Mouse (Mus musculus): Measurements from ENCODE around the gene Ccsap. TPM values are rescaled to one million over a fixed set of nuclear protein-coding genes. Genes with fewer than 3 reads are reported as not detected.

Gene Ccsap
- polyA plus RNA-seq, 1 experiment, result 6.6 TPM

- TF ChIP-seq CTCF (IDR thresholded peaks at IDR 0.05; ENCODE audit: borderline replicate concordance, extremely low read depth, insufficient read depth, insufficient read length), result no peak
- no peak for DNase-seq (ENCODE audit: low read depth)
These were observed 55.4 kb downstream of the Ccsap start for GRCm38 (mm10) chr8:123804586-123804985.

- no peak for TF ChIP-seq POLR2A (IDR thresholded peaks at IDR 0.05; ENCODE audit: borderline replicate concordance, extremely low read depth, insufficient read depth, insufficient read length, poor library complexity, severe bottlenecking)
- TF ChIP-seq CTCF (IDR thresholded peaks at IDR 0.05; ENCODE audit: borderline replicate concordance, extremely low read depth, insufficient read depth, insufficient read length), result no peak
- no peak for DNase-seq (ENCODE audit: low read depth)
These were observed 56.4 kb downstream of the Ccsap start for GRCm38 (mm10) chr8:123803639-123804038.

GRCm38 (mm10) chr8:123801538-123801937 is 58.5 kb downstream of the Ccsap start:
- DNase-seq (ENCODE audit: low read depth), result no peak
- TF ChIP-seq POLR2A (IDR thresholded peaks at IDR 0.05; ENCODE audit: borderline replicate concordance, extremely low read depth, insufficient read depth, insufficient read length, poor library complexity, severe bottlenecking) (no peak), CTCF (IDR thresholded peaks at IDR 0.05; ENCODE audit: borderline replicate concordance, extremely low read depth, insufficient read depth, insufficient read length) (no peak)

GRCm38 (mm10) chr8:123800867-123801266 is 59.1 kb downstream of the Ccsap start:
- TF ChIP-seq POLR2A (IDR thresholded peaks at IDR 0.05; ENCODE audit: borderline replicate concordance, extremely low read depth, insufficient read depth, insufficient read length, poor library complexity, severe bottlenecking) (no peak), CTCF (IDR thresholded peaks at IDR 0.05; ENCODE audit: borderline replicate concordance, extremely low read depth, insufficient read depth, insufficient read length) (0 out of 2 replicates have a peak, but pooled peaks have one; percentile 5)
- DNase-seq (ENCODE audit: low read depth), result no peak

- TF ChIP-seq CTCF (IDR thresholded peaks at IDR 0.05; ENCODE audit: borderline replicate concordance, extremely low read depth, insufficient read depth, insufficient read length) (no peak), POLR2A (IDR thresholded peaks at IDR 0.05; ENCODE audit: borderline replicate concordance, extremely low read depth, insufficient read depth, insufficient read length, poor library complexity, severe bottlenecking) (no peak)
- DNase-seq (ENCODE audit: low read depth), result no peak
These were observed 60.1 kb downstream of the Ccsap start for GRCm38 (mm10) chr8:123799885-123800284.

- DNase-seq (ENCODE audit: low read depth), result no peak
- TF ChIP-seq CTCF (IDR thresholded peaks at IDR 0.05; ENCODE audit: borderline replicate concordance, extremely low read depth, insufficient read depth, insufficient read length), result no peak
- no peak for TF ChIP-seq POLR2A (IDR thresholded peaks at IDR 0.05; ENCODE audit: borderline replicate concordance, extremely low read depth, insufficient read depth, insufficient read length, poor library complexity, severe bottlenecking)
These were observed 60.6 kb downstream of the Ccsap start for GRCm38 (mm10) chr8:123799434-123799833.

- TF ChIP-seq CTCF (IDR thresholded peaks at IDR 0.05; ENCODE audit: borderline replicate concordance, extremely low read depth, insufficient read depth, insufficient read length) (no peak), POLR2A (IDR thresholded peaks at IDR 0.05; ENCODE audit: borderline replicate concordance, extremely low read depth, insufficient read depth, insufficient read length, poor library complexity, severe bottlenecking) (no peak)
- DNase-seq (ENCODE audit: low read depth), result no peak
These were observed 62.1 kb downstream of the Ccsap start for GRCm38 (mm10) chr8:123797928-123798327.

GRCm38 (mm10) chr8:123796758-123797157 is 63.3 kb downstream of the Ccsap start:
- DNase-seq (ENCODE audit: low read depth), result no peak
- TF ChIP-seq POLR2A (IDR thresholded peaks at IDR 0.05; ENCODE audit: borderline replicate concordance, extremely low read depth, insufficient read depth, insufficient read length, poor library complexity, severe bottlenecking) (no peak), CTCF (IDR thresholded peaks at IDR 0.05; ENCODE audit: borderline replicate concordance, extremely low read depth, insufficient read depth, insufficient read length) (no peak)

GRCm38 (mm10) chr8:123794766-123795165 is 65.2 kb downstream of the Ccsap start:
- no peak for TF ChIP-seq CTCF (IDR thresholded peaks at IDR 0.05; ENCODE audit: borderline replicate concordance, extremely low read depth, insufficient read depth, insufficient read length)
- TF ChIP-seq POLR2A (IDR thresholded peaks at IDR 0.05; ENCODE audit: borderline replicate concordance, extremely low read depth, insufficient read depth, insufficient read length, poor library complexity, severe bottlenecking), result no peak
- no peak for DNase-seq (ENCODE audit: low read depth)

GRCm38 (mm10) chr8:123793900-123794299 is 66.1 kb downstream of the Ccsap start:
- no peak for DNase-seq (ENCODE audit: low read depth)
- TF ChIP-seq CTCF (IDR thresholded peaks at IDR 0.05; ENCODE audit: borderline replicate concordance, extremely low read depth, insufficient read depth, insufficient read length) (no peak), POLR2A (IDR thresholded peaks at IDR 0.05; ENCODE audit: borderline replicate concordance, extremely low read depth, insufficient read depth, insufficient read length, poor library complexity, severe bottlenecking) (no peak)

GRCm38 (mm10) chr8:123791845-123792225 is 68.2 kb downstream of the Ccsap start:
- DNase-seq (ENCODE audit: low read depth), result no peak

GRCm38 (mm10) chr8:123791101-123791844 is 68.7 kb downstream of the Ccsap start:
- DNase-seq (ENCODE audit: low read depth), result peak; percentile 86
- TF ChIP-seq POLR2A (IDR thresholded peaks at IDR 0.05; ENCODE audit: borderline replicate concordance, extremely low read depth, insufficient read depth, insufficient read length, poor library complexity, severe bottlenecking) (no peak), CTCF (IDR thresholded peaks at IDR 0.05; ENCODE audit: borderline replicate concordance, extremely low read depth, insufficient read depth, insufficient read length) (no peak)

More at GRCm38 (mm10) chr8:123791845-123792225, 68.2 kb downstream of the Ccsap start:
- no peak for TF ChIP-seq POLR2A (IDR thresholded peaks at IDR 0.05; ENCODE audit: borderline replicate concordance, extremely low read depth, insufficient read depth, insufficient read length, poor library complexity, severe bottlenecking)
- TF ChIP-seq CTCF (IDR thresholded peaks at IDR 0.05; ENCODE audit: borderline replicate concordance, extremely low read depth, insufficient read depth, insufficient read length), result no peak

Other genes starting within 250 kb of the Ccsap start
- 20.9 and 30.1 TPM in 2 replicates for gene Rhou, start 206.3 kb downstream of the Ccsap start, polyA plus RNA-seq (2012; rRNA removed)
- 48.0 and 49.1 TPM in 2 replicates for gene Rab4a, start 54.2 kb downstream of the Ccsap start, polyA plus RNA-seq (2012; rRNA removed)
- 9.0 and 10.3 TPM in 2 replicates for gene Acta1, start 34.5 kb upstream of the Ccsap start, polyA plus RNA-seq (2012; rRNA removed)
- 20.9 and 23.2 TPM in 2 replicates for gene Nup133, start 89.1 kb upstream of the Ccsap start, polyA plus RNA-seq (2012; rRNA removed)
- 16.0 and 19.5 TPM in 2 replicates for gene Abcb10, start 122.9 kb upstream of the Ccsap start, polyA plus RNA-seq (2012; rRNA removed)
- 27.9 and 34.1 TPM in 2 replicates for gene Taf5l, start 161.2 kb upstream of the Ccsap start, polyA plus RNA-seq (2012; rRNA removed)
- gene Urb2, start 161.3 kb upstream of the Ccsap start, polyA plus RNA-seq (2012; rRNA removed), result 8.3 and 9.6 TPM in 2 replicates